Mouse (Mus musculus) urinary bladder, postnatal 10 days (tissue): Measurements from ENCODE around the gene Poc1a.

Experiments
- DNase-seq: peaks from one replicate; pipeline ENCODE4 v3.0.0; 2022; ENCODE audit warnings: low spot score

Poc1a gene

GRCm38 (mm10) chr9:106280808-106281544 is at the start of gene Poc1a:
Gene Poc1a (plus strand): TSS chr9:106281061.
- peak; percentile 67 for DNase-seq

DNA sequence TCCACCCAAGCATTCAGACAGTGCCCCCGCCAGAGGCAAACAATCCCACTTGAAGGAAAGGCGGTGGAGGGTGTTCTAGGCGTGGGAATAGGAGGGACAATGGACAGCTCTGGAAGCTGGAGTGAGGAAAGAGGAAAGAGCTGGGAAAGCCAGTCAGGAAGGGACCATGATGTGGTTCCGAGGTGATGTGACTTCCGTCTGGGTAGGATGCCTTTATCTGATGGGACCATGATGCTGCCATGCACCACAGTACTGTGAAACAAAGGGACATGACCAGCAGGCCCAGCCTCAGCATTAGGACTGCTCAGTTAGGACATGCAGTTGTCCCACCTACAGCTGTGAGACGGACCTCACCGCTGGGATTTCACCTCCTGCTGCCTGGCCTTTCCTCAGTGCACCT is 49.6 kb upstream of the Poc1a start:
- DNase-seq, result no peak

DNA sequence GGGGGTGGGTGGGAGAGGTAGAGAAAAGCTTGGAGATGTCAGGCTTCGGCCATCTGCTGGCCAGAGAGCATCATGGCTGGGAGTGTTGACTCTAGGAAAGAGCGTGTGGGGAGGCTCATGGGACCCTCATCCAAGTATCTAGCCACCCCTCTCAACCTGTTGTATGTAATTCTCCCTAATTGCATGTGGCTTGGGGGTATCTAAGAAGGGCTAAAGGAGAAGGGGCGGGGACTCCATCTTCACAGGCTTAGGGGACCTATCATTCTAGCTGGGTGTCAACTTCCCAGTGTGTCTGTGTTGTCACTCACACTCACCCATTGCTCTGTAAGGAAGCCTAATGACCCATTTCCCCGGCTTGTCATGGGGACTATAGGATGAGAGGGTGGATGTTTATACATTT is 49.0 kb upstream of the Poc1a start:
- DNase-seq, result no peak

GRCm38 (mm10) chr9:106232956-106233355 is 47.9 kb upstream of the Poc1a start:
- DNase-seq, result no peak

GRCm38 (mm10) chr9:106233953-106234352 is 46.9 kb upstream of the Poc1a start:
- DNase-seq, result no peak

- no peak for DNase-seq
These were observed 45.5 kb upstream of the Poc1a start for GRCm38 (mm10) chr9:106235194-106235830.

GRCm38 (mm10) chr9:106236156-106236817 is 44.6 kb upstream of the Poc1a start:
- DNase-seq, result no peak

GRCm38 (mm10) chr9:106236818-106237211 is 44.0 kb upstream of the Poc1a start:
- DNase-seq, result no peak

GRCm38 (mm10) chr9:106237401-106237800 is 43.5 kb upstream of the Poc1a start:
- DNase-seq, result no peak

DNA sequence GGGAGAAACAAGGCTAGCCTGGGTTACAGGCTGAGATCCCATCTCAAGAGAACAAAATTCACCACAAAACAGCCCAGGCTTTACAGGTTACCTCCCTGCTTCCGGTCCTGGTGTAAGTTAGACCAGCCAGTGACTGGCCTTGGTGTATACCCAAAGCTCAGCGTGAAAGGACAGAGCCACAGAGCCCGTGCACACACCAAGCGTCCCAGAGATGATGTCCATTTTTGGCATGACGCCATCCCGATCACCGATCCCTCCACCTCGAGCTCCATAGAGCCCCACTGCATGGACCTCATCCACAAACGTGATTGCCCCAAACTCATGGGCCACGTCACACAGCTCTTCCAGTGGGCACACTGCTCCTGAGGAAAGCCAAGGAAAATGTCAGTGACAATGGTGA is 43.0 kb upstream of the Poc1a start:
- no peak for DNase-seq

- no peak for DNase-seq
These were observed 39.2 kb upstream of the Poc1a start for GRCm38 (mm10) chr9:106241541-106242164.

GRCm38 (mm10) chr9:106242813-106243488 is 37.9 kb upstream of the Poc1a start:
- no peak for DNase-seq

DNA sequence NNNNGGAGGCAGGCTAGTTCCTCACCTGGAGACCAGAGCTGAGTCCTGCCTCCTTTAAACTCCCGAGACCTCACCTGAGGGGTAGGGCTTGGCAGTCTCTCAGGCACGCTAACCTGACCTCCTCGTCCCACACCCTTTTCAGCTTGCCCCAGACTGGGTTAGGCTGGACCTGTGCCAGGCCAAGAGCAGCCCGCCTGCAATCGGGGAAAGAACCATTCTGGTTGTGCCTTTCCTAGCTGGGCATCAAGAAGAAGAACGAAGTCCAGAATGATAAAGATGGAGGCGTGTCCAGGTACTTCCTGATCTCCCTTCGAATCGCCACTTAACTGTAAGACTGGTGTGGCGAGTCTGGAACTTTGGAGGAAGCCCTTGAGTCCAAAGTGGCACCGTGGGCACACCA is 31.3 kb upstream of the Poc1a start:
- no peak for DNase-seq

DNA sequence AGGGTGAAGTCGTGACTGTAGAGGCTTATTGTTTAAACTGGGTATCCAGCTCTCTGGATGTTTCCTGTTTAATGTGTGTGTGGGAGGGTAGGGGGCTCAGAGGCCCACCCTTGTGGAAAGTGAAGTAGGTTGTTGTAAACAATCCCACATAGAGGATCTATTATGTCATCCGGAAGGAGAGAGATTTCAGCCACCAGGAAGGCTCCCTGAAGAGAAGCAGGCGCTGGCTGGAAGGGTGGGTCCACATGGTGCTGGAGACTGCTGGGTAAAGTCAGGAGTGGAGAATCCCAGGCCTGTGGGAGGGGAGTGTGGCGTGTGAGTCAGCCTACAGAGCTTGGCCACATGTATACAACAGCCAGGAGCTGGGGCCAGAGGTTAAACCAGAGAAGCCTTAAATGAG is 30.6 kb upstream of the Poc1a start:
- DNase-seq, result no peak

GRCm38 (mm10) chr9:106251066-106251465 is 29.8 kb upstream of the Poc1a start:
- no peak for DNase-seq

GRCm38 (mm10) chr9:106254001-106254400 is 26.9 kb upstream of the Poc1a start:
- no peak for DNase-seq

DNA sequence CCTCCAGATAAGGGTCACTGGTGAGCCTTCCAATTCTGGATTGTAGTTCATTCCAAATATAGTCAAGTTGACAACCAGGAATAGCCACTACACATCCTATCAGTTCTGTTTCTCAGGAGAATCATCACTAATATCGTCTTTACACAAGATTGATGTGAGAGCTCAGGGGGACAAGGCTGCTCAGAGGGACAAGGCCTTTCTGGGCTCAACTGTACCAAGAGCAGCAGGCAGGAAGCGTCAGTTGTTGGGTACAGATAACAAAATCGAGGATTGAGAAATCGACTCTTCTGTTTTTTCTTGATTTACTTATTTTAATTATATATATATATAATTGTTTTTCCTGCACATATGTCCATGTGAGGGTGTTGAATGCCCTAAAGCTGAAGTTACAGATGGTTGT is 22.4 kb upstream of the Poc1a start:
- DNase-seq, result no peak

- DNase-seq, result no peak
These were observed 21.9 kb upstream of the Poc1a start for GRCm38 (mm10) chr9:106258990-106259389.

DNA sequence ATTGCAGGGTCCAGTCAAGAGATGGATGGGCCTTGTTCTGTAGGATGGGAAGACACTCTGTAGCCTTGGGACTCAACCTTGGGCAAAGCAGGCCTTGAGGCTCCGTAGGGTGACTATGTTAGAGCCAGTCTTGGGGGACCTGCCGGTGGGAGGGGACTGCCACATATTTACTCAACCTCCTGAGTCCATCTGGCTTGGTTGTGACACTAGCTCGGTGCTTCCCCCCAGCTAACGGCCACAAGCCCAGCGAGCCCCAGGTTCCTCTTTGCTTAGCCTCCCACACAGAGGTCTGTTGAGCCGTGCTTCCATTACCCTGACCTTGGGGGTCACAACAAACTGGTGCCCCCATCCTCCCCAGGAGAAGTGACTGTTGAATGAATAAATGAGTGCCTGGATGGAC is 19.8 kb upstream of the Poc1a start:
- DNase-seq, result no peak

- DNase-seq, result no peak
These were observed 19.4 kb upstream of the Poc1a start for GRCm38 (mm10) chr9:106261491-106261890.

DNA sequence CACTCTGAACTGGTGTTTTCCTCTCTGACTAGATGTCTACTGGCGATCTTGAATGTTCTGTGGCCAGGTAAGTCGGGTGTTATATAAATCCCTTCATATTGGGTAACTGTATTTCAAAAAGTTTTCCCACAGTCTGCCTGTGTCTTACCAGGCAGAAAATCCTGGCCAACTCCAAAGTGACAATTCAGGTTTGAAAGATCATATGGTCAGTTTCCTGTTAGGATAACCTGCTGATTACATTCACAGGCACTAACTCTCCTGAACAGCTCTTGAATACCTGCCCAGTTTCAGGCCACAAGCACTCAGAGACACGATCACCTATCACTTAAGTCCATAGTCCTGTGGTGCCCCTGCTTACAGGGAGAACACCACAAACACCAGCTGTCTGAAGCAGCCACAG is 18.8 kb upstream of the Poc1a start:
- no peak for DNase-seq

DNA sequence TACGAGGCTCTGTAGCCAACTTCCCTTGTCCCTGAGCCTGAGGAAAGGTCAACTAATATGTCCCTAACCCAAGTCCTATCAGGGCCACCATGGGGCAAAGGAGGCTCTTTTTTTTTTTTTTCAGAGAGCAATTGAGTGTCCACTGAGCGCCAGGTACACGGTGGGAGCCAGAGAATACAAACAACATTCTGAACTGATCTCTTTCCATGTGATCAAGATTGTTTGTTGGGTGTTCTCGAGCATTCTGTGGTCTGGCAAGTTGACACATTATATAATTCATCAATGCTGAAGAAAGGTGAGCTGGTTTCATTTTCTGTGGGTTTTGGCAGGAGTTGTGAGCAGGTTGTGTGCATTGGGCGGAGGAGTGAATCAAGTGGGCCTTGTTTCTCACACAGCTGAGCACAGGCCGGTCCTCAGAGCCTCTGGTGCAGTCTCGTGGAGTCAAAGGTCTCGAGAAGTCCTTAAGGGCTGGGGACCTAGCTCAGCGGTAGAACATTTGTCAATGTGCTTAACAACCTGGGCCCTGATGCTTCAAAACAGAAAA is 17.4 kb upstream of the Poc1a start:
- no peak for DNase-seq
